Mouse (Mus musculus) midbrain, postnatal 0 days (tissue): ENCODE results near the gene Rprd2. TPM values are rescaled to one million over a fixed set of nuclear protein-coding genes. Genes with fewer than 3 reads are reported as not detected.

Experiments used
- ATAC-seq: fragments of 200-750 bp; cut with Nextera tagmentation; 2 replicates; pipeline ENCODE4 v1.8.0; 2017; ENCODE audit warnings: moderate number of reproducible peaks, mild to moderate bottlenecking, moderate TSS enrichment, moderate library complexity; ENCODE audit not compliant: low FRiP score
- DNase-seq: peaks from one replicate; pipeline ENCODE4 v3.0.0-alpha.2; 2015; ENCODE audit warnings: low spot score
- H3K27ac ChIP-seq: fragments of 300-500 bp; sonication (generic); 2 replicates; pipeline ENCODE4 v1.5.1; 2014; ENCODE audit warnings: low read depth, mild to moderate bottlenecking, low read length, mixed read lengths
- H3K27me3 ChIP-seq: fragments of 300-500 bp; sonication (generic); 2 replicates; pipeline ENCODE4 v1.6.1; 2014; ENCODE audit warnings: low read length, control low read depth, mixed read lengths; ENCODE audit not compliant: insufficient read depth
- H3K36me3 ChIP-seq: fragments of 300-500 bp; sonication (generic); 2 replicates; pipeline ENCODE4 v1.6.1; 2014; ENCODE audit warnings: low read length, control low read depth, mixed read lengths; ENCODE audit not compliant: insufficient read depth
- H3K4me1 ChIP-seq: fragments of 300-500 bp; sonication (generic); 2 replicates; pipeline ENCODE4 v1.6.1; 2014; ENCODE audit warnings: mild to moderate bottlenecking, control low read depth, antibody characterized with exemption, low read length, mixed read lengths; ENCODE audit not compliant: insufficient read depth
- H3K4me2 ChIP-seq: fragments of 300-500 bp; sonication (generic); 2 replicates; pipeline ENCODE4 v1.6.1; 2014; ENCODE audit warnings: low read depth, mild to moderate bottlenecking, low read length, mixed read lengths; ENCODE audit not compliant: poor library complexity, severe bottlenecking
- H3K4me3 ChIP-seq: fragments of 300-500 bp; sonication (generic); 2 replicates; pipeline ENCODE4 v1.5.1; 2014; ENCODE audit warnings: low read depth, mild to moderate bottlenecking, low read length, moderate library complexity
- H3K9ac ChIP-seq: fragments of 300-500 bp; sonication (generic); replicated peaks from 2 replicates; pipeline ENCODE4 v1.6.1; 2014; ENCODE audit warnings: mild to moderate bottlenecking, low read length, moderate library complexity, mixed read lengths; ENCODE audit not compliant: poor library complexity, severe bottlenecking
- H3K9me3 ChIP-seq: fragments of 300-500 bp; sonication (generic); 2 replicates; pipeline ENCODE4 v1.6.1; 2016; ENCODE audit warnings: low read length, control low read depth
- CTCF ChIP-seq: IDR thresholded peaks from 2 replicates; pipeline ENCODE4 v1.5.1; 2016; ENCODE audit warnings: antibody characterized with exemption, mild to moderate bottlenecking
- WGBS: fragments of 180-500 bp; shearing (Covaris S2); extraction: QIAGEN DNeasy Blood & Tissue Kit; methylation state at CpG from one replicate; pipeline ENCODE4 v1.1.7; 2014; 5-methylcytosine and 5-hydroxymethylcytosine counted together
- polyA plus RNA-seq: library from polyadenylated mRNA; unstranded; fragments of >200 nt; fragmentation: Nextera tagmentation; extraction: Ambion mirVana; gene quantifications from 2 replicates; pipeline ENCODE4 v1.2.1, GENCODE M21; 2015
- total RNA-seq: library from RNA; depleted of rRNA; stranded (reverse); fragments of >200 nt; gene quantifications from 2 replicates; pipeline ENCODE4 v1.2.3, GENCODE M21; 2014

Gene Rprd2
- total and polyA plus RNA-seq, 2 experiments from 2014 or later: 23.6 to 28.8 TPM

GRCm38 (mm10) chr3:95760656-95761055 is 58.0 kb downstream of the Rprd2 start:
- Histone ChIP-seq H3K27me3 (no peaks in the 10 kb centered on the region), H3K4me1 (no peaks in the 10 kb centered on the region), H3K9ac (no peak overlapping the region), H3K9me3 (no peaks in the 10 kb centered on the region), H3K4me3 (no peak overlapping the region), H3K4me2 (no peak overlapping the region), H3K27ac (no peak overlapping the region), H3K36me3 (peaks cover 21% of the 10 kb centered on the region)
- TF ChIP-seq CTCF: no peak
- no peak for DNase-seq
- ATAC-seq: no peak

- Histone ChIP-seq H3K4me1 (no peaks in the 10 kb centered on the region), H3K9ac (no peak within 1 kb of the TSS), H3K36me3 (peaks cover 15% of the 10 kb centered on the region), H3K4me2 (no peak within 1 kb of the TSS), H3K27ac (no peak within 1 kb of the TSS), H3K4me3 (no peak within 1 kb of the TSS), H3K9me3 (no peaks in the 10 kb centered on the region), H3K27me3 (no peaks in the 10 kb centered on the region)
- DNase-seq (no peak), ATAC-seq (no peak)
- 87% methylated on average over 6 of the region's 6 CpGs for WGBS
- TF ChIP-seq CTCF: no peak
Observed at GRCm38 (mm10) chr3:95760106-95760505, 58.6 kb downstream of the Rprd2 start, which contains the start of gene Tars2. Tars2 (minus strand) TSS chr3:95760206.

GRCm38 (mm10) chr3:95758467-95759218 is 60.0 kb downstream of the Rprd2 start:
- H3K27me3 ChIP-seq: no peaks in the 10 kb centered on the region
- H3K4me3 ChIP-seq: no peak overlapping the region
- no peak overlapping the region for H3K4me2 ChIP-seq
- ATAC-seq (no peak), DNase-seq (no peak)
- 0 out of 2 replicates have a peak, but pooled peaks cover under 1% of the 10 kb centered on the region for H3K36me3 ChIP-seq
- H3K4me1 ChIP-seq: no peaks in the 10 kb centered on the region
- 58% methylated on average over 9 of the region's 9 CpGs for WGBS
- H3K27ac ChIP-seq: no peak overlapping the region
- TF ChIP-seq CTCF: no peak
- no peak overlapping the region for H3K9ac ChIP-seq
- H3K9me3 ChIP-seq: no peaks in the 10 kb centered on the region

- Histone ChIP-seq H3K9ac (no peak overlapping the region), H3K4me3 (no peak overlapping the region), H3K4me2 (no peak overlapping the region), H3K4me1 (no peaks in the 10 kb centered on the region), H3K9me3 (no peaks in the 10 kb centered on the region), H3K27me3 (no peaks in the 10 kb centered on the region), H3K36me3 (no peaks in the 10 kb centered on the region; the same call in 1 of the 2 replicates), H3K27ac (no peak overlapping the region)
- WGBS: 84% methylated on average over 2 of the region's 2 CpGs
- no peak for TF ChIP-seq CTCF
- ATAC-seq (no peak), DNase-seq (no peak)
Observed at GRCm38 (mm10) chr3:95756808-95757207, 61.9 kb downstream of the Rprd2 start.

GRCm38 (mm10) chr3:95754345-95755206 is 64.1 kb downstream of the Rprd2 start:
- WGBS: under 1% methylated on average over 30 of the region's 30 CpGs
- Histone ChIP-seq H3K4me2 (peak overlapping the region; percentile 74), H3K27me3 (no peaks in the 10 kb centered on the region), H3K27ac (peak overlapping the region; percentile 81), H3K4me1 (no peaks in the 10 kb centered on the region), H3K9me3 (no peaks in the 10 kb centered on the region), H3K36me3 (peaks cover 13% of the 10 kb centered on the region; the same call in 1 of the 2 replicates), H3K4me3 (peak overlapping the region; percentile 77), H3K9ac (peak overlapping the region; percentile 70)
- DNase-seq (peak; percentile 96), ATAC-seq (peak; percentile 99)
- no peak for TF ChIP-seq CTCF

GRCm38 (mm10) chr3:95752935-95753334 is 65.7 kb downstream of the Rprd2 start:
- no peaks in the 10 kb centered on the region for H3K4me1 ChIP-seq
- WGBS: 91% methylated on average over 3 of the region's 3 CpGs
- TF ChIP-seq CTCF: no peak

More at GRCm38 (mm10) chr3:95752935-95753334, 65.7 kb downstream of the Rprd2 start:
- no peak overlapping the region for H3K27ac ChIP-seq
- H3K36me3 ChIP-seq: peaks cover 24% of the 10 kb centered on the region
- no peak overlapping the region for H3K4me3 ChIP-seq
- no peaks in the 10 kb centered on the region for H3K9me3 ChIP-seq
- no peak for ATAC-seq
- H3K9ac ChIP-seq: no peak overlapping the region
- H3K27me3 ChIP-seq: no peaks in the 10 kb centered on the region
- H3K4me2 ChIP-seq: no peak overlapping the region
- DNase-seq: no peak
